Mouse (Mus musculus) forelimb bud, embryonic 11.5 days (tissue): ENCODE data around the gene Gm45808.

Source experiments
- DNase-seq: peaks from one replicate; pipeline ENCODE4 v3.0.0-alpha.2; 2012; ENCODE audit warnings: low read depth, low spot score

Gene Gm45808

DNA sequence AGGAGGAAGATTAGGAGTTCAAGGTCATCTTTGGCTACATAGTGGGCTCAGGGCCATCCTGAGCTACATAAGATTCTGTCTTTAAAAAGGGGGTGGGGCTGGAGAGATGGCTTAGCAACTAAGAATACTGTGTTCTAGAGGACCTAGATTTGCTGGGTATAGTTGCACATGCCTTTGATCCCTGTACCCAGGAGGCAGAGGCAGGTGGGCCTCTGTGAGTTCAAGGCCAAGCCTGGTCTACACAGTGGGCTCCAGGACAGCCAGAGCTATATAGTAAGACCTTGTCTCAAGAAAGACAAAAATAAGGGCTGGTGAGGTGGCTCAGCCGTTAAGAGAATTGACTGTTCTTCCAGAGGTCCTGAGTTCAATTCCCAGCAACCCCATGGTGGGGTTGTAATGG lies 36.6 kb downstream of the Gm45808 start:
- DNase-seq: no peak

DNA sequence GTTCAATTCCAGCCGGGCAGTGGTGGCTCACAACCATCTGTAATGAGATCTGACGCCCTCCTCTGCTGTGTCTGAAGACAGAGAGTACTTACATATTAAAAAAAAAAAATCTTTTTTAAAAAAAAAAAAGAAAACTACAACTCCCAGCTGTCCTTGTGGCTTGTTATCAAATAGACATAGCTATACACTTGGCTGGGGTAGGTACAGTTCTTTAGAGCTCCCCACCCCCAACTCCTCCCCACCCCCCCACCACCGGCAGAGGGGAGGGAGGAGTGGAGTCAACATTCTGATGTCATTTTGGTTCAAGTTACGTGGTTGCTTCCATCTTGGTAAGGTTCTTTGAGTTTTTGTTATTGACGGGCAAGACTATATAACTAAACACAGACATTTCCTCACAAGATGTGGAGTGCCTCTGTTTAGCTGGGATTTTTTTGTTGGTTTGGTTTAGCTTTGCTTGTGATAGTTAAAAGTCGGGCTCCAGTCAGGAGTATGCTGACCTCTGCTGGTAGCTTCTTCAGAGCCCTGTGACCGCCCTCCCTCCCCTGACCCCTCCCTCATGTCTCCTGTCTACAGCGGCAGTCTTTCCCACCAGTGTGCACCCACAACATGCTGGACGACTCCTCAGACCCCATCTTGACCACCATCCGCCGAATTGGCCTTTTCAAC lies 39.2 kb downstream of the Gm45808 start:
- no peak for DNase-seq

DNA sequence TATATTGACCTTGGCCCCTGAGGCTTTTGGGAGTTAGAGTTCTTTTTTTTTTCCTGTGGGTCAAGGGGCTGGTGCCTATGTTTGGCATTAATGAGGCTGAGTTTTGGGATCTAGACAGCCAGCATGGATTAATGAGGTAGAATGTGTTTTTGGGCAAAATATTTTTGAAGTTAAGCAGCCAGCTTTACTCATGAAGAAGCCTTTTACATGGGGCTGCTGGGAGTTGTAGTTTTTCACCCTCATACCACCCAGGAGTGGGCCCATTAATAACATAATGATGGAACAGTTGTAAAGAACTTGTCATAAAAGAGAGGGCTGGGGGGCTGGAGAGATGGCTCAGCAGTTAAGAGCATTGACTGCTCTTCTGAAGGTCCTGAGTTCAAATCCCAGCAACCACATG lies 40.0 kb downstream of the Gm45808 start:
- no peak for DNase-seq

DNA sequence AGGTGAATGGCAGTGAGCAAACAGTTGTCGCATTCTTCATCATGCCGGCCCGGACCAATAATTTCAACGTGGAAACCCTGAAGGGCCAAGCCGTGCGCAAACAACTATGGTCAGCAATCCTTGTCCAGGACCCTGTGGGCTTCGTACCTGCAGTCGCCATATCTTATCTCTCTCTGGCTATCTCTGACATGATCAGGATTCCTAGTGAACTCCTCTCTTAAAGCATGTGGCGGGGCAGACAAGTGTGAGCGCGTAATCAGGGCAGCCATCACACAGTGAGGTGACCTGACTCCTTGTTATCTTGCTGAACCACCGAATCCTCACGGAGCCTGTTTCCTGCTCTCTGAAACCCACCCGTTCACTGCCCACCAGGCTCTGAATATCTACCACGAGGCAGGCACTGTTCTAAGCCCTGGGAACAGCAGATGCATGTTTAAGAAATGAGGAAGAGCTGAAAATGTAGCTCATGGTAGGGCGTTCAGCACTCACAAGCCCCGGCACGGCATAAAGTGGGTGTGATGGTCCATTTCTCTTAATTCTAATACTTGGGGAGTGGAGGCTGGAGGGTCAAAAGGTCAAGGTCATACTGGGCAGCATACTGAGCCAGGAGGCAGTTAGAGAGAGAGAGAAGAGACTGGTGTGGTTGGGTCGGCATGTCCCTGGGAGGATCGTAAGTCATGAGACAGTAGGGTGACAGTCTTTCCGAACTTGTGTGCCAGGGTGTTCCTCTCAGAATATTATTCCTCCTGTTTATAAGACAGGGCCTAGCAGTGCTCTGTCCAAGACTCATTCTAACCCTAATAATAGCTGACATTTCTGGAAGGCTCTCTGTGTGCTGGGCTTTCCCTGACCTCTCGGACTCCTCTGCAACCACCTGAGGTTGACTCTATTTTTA lies 42.8 kb downstream of the Gm45808 start:
- DNase-seq: no peak

DNA sequence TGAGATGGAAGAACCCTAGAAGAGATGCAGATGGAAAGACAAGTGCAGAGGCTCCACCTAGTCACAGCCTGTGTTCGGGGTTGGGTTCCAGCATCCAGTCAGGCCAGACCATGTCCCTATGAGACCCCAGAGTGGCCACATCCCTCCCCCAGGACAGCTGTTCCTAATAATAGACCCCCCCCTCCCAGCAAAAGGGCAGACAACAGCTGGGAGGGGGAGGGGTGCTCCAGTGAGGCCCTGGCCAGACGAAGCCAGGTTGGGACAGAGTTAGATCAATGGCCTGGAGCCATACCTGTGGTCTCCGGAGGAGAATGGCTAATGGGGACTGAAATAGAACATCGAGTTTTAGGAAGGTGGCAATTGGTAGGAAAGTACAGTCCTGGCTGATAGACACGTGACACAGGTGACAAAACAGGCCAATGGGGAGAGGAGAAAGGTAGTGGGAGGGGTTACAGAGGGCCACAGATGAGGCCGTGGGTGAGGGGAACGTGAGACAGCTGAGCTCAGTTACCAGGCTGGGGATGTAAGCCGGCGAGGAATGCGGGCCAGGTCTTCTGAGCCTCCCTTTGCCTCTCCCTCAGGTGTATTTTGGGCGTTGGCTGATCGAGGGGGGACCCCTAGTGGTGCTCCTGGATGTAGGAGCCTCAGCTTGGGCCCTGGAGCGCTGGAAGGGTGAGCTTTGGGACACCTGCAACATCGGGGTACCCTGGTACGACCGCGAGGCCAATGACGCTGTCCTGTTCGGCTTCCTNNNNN lies 48.9 kb downstream of the Gm45808 start, which contains the start of gene Ruvbl2:
Gene Ruvbl2 (minus strand): TSS at position 576 of the 756 bp plus-strand sequence.
- DNase-seq: no peak

DNA sequence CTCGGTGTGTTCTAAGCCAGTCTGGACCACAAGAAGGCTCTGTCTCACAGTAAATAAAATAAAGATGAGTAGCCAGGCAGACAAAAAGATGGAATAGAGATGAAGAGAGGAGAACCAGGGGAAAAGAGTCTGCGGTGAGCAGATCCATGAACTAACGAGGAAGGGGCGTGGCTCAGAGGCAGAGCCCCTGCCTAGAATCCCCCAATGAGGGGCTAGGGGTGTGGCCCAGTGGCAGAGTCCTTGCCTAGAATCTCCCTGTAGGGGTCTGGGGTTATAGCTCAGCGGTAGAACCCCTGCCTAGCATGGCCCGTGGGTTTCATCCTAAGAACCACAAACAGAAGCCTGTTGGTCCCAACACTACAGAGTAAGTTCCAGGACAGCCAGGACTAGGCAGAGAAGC lies 49.6 kb downstream of the Gm45808 start:
- no peak for DNase-seq

DNA sequence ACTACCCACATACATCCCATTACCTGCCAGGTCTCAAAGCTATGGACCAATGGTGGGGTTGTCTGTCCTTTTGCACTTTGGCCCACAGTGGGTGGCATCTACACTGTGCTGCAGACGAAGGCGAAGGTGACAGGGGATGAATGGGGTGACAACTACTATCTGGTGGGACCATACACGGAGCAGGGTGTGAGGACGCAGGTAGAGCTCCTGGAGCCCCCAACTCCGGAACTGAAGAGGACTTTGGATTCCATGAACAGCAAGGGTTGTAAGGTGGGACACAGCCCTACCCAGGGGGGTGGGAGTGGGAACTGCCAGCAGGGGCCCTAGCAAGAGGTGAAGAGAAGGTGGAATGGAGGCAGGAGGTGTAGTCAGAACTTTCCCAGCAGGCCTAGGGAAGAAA lies 50.2 kb downstream of the Gm45808 start:
- DNase-seq: no peak

DNA sequence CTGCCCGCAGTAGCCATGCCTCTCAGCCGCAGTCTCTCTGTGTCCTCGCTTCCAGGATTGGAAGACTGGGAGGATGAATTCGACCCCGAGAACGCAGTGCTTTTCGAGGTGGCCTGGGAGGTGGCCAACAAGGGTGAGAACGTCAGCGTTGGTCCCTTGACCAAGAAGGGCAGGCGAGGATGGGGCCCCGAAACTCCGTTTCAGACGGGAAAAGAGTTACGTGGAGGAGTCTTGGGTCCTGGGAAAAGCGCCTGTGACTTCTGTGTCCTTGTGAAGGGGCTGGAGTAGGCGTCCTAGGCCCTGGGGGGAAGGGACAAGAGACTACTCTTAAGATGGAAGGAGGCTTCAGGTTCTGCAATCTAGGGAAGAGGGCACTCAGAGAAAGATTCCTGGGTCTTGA lies 51.6 kb downstream of the Gm45808 start:
- no peak for DNase-seq

DNA sequence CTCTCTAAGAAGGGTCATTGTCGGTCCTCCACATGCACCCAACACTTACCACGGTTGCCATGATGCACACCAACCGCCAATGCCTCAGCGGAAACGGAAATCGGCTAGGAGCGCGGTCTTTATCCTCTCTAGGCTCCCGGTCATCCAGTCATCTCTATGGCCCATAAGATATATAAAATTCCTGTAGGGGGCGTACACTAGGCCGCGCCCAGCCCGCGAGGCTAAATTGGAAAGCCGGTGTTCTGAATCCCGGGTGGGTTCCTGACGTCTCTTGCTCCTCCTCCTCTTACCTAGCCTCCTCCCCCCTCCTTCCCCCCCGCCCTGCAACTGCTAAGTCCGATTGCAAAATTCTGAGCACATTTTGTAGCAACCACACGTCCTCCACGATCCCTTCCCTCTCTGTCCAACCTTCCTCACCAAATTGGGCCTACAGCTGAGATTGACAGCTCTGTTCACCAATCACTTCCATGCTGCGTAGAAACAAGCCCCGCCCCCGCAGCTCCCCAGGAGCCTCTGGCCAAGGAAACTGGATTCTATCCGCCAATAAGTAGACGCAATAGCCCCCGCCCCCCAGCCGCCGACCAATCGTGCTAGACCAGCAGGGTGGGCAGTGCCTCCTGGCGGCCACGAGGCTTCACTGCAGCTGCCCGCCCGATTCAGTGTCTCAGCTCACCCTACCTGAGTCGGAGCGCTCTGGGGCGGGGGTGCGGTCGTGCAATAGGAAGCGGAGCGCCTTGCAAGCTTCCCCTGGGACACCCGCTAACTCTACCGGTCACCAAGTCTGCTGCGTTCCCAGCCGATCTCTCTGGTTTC lies 52.2 kb downstream of the Gm45808 start, which contains the start of gene Gys1:
Gene Gys1 (plus strand): TSS at position 642 of the 813 bp plus-strand sequence.
- DNase-seq: peak; percentile 100

DNA sequence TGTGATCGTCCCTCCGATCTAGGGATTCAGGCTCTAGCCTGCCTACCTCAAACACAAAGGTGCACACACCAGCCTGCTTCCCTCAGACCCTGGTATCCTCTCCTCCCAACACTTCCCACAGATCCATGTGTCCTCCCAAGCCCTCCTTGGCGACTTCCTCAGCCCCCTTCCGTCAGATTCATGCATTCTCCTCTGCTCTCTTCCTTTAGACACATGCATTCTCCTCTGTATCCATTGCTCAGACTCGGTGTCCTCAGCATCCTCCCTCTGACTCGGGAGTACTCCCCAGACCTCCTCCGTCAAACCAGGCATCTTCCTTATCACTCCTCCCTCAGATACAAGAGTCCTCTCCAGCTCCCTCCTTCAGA lies 52.8 kb downstream of the Gm45808 start:
- DNase-seq: no peak

DNA sequence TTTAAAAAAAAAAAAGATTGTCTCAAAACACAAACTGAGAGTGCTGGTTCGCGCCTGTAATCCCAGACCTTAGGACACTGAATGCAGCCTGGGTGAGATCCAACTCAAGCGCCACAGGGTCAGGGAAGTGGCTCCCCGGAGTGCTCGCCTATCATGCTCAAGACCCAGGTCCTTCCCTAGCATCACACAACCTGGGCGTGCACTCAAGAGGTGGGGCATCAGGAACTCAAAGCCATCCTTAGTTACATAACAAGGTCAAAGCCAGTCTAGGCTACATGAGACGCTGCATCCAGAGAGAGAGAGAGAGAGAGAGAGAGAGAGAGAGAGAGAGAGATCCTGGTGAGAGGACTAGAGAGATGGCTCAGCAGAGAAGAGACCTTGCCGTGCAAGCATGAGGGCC lies 60.1 kb downstream of the Gm45808 start:
- no peak for DNase-seq

DNA sequence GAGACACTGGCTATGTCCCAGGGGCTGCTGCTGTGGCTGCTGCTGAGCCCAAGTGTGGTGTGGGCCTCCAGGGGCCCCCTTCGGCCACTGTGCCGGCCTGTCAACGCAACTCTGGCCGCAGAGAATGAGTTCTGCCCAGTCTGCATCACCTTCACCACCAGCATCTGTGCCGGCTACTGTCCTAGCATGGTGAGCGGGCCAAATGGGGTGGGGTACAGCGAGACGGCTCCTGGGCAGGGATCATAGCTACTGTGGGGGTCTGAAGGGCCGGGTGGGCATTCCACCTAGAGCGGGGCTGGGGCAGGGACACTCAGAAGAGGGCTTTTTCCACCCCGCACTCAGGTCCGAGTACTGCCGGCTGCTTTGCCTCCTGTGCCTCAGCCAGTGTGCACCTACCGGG lies 65.4 kb downstream of the Gm45808 start:
- no peak for DNase-seq

DNA sequence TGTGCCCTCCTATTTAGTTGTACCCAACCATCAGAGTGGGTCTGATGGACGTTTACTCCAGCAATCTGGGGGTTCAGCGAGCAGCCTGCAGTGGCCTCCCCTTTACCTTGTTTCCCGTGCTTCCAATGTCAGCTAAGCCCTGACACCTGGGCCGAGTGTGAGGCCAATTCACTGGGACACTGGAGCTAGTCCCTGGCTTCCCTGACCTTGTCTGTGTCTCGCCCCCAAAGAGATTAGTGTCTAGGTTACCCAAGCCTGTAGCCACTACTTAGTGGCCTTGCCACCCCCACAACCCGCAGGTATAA lies 66.0 kb downstream of the Gm45808 start, which contains the start of gene Lhb:
Gene Lhb (plus strand): TSS at position 206 of the 305 bp plus-strand sequence.
- no peak for DNase-seq

DNA sequence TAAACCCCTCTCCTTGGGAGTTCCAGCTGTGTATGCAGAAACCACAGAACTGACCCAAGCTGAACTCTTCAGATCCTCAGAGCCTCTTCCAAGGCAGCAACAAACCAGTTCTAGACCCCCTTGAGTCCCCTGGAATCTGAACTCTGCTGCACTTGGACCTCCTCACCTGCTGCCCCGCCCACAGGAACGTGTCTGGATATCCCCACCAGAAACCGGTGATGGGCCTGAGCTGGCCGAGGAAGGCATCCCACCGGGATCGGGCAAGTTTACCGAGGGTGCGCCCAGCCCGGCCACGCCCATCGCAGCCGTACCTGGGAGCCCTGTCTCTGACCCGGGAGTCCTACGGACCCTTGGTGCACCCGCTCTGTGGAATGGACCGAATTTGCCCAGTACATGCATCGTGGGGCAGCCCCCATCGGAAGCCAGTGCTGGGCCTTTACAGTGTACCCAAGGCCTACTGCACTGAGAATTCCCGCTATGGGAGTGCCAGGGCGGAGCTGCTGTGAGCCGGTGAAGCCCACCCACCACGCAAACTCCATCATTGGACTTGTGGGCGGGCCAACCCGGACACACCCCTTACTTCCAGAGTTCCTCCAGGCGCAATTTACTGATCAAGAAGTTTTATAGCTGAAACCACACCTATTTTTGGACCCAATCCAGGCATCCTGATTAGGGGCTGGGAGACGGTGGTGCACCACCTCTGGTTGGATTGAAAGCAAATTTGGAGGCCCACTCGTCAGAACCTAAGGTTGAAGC lies 66.6 kb downstream of the Gm45808 start:
- DNase-seq: no peak

DNA sequence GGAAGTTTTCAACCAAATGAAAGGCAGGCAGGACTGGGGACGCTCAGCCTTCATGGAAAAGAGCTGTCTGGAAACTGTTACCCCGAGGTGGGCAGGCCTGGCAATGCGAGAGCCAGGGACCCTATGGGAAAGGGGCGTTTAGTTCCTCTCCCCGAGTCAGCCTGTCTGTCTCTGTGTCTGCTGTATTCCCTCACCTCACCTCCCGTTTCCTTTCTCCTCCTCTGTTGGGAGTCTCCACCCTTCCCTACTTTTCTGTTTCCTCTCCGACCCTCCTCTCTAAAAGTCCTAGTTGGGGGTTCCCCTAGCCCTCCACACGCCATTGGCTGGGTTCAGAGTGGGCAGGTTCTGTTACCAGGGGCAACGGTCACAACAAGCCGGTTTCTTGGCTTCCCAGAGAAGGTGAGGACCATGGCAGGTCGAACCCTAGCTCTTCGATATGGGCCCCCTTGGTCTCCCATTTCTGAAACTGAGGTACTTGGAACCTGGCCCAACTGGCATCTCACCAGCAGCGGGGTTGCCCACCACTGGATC lies 68.6 kb downstream of the Gm45808 start:
- DNase-seq: no peak
